In the genomic region with DNA sequence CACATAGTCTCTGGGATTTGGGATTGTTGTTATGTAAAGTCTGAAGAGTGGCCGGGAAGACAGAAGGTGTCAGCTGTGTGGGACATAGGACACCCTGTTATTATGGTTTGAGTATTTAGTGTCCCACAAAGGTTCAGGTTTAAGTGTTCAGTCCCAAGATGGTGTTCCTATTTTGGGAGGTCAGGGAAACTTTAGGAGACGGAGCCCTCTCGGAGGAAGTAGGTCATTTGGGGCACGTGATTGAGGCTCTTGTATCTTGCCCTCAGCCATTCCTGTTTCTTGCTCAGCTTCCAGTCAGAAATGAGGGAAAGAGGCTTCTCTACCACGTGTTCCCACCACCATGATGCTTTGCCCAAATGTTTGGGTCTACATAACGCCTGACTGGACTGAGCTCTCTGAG, we compare ENCODE assay signal across 21 mouse cellular contexts.
A peak's percentile ranks its signal among the peaks of the same experiment; 100 is the strongest.
DNase-seq lines count a peak whose midpoint lies in the region; ATAC-seq and TF ChIP-seq lines count a peak whose summit lies in the region.
"Had no signal": no experiment of that assay in that cellular context is flagged by ENCODE, and none has a peak within 500 bp of the region (broad histone marks: within the 10 kb centered on the region; RNA-seq: fewer than 3 reads in every experiment).

No protein-coding gene starts in this region.

- 93% methylated on average over 6 of the region's 6 CpGs for WGBS in midbrain, embryonic 11.5 days
- WGBS in midbrain, embryonic 14.5 days: 94% methylated on average over 6 of the region's 6 CpGs

- intact Hi-C loops in gastrocnemius, adult 2 months (cut with DNase I): loop anchor here (10.0 kb wide), 1 partner anchor 511 kb away; no protein-coding TSS in a partner anchor
- intact Hi-C loops in gastrocnemius, postnatal 14 days (cut with DNase I; ENCODE audit: low total_unique reads): no loop called here

- H3K27ac ChIP-seq in gastrocnemius, adult 2 months: peak overlapping the region; percentile 89
- H3K27ac ChIP-seq in midbrain, embryonic 11.5 days (ENCODE audit: low read depth, low read length): no peak overlapping the region
- no peak overlapping the region for H3K27ac ChIP-seq in midbrain, embryonic 14.5 days (replicated peaks; ENCODE audit: low read depth, low read length)
- H3K27ac ChIP-seq: embryonic facial prominence, embryonic 13.5 days; embryonic facial prominence, embryonic 15.5 days; forebrain, embryonic 10.5 days; forebrain, embryonic 12.5 days had no signal

- H3K4me1 ChIP-seq in midbrain, embryonic 11.5 days (ENCODE audit: control insufficient read depth, insufficient read depth, low read length): no peaks in the 10 kb centered on the region
- H3K4me1 ChIP-seq in midbrain, embryonic 14.5 days (ENCODE audit: control insufficient read depth, insufficient read depth, low read length): no peaks in the 10 kb centered on the region
- H3K4me1 ChIP-seq: embryonic facial prominence, embryonic 13.5 days; embryonic facial prominence, embryonic 15.5 days; forebrain, embryonic 10.5 days; forebrain, embryonic 12.5 days had no signal

- no peak for TF ChIP-seq CTCF in gastrocnemius, adult 2 months (IDR thresholded peaks at IDR 0.05)

- no peaks in the 10 kb centered on the region for H3K36me3 ChIP-seq in midbrain, embryonic 11.5 days (ENCODE audit: control insufficient read depth, insufficient read depth, low read length)
- H3K36me3 ChIP-seq in midbrain, embryonic 14.5 days (ENCODE audit: control insufficient read depth, insufficient read depth, low read length): no peaks in the 10 kb centered on the region
- H3K36me3 ChIP-seq: embryonic facial prominence, embryonic 13.5 days; embryonic facial prominence, embryonic 15.5 days; forebrain, embryonic 10.5 days; forebrain, embryonic 12.5 days had no signal

- DNase-seq in gastrocnemius, adult 2 months: peak; percentile 53
- DNase-seq in gastrocnemius, postnatal 14 days: no peak
- DNase-seq in midbrain, embryonic 11.5 days (ENCODE audit: low spot score, missing footprints): peak; percentile 26
- no peak for DNase-seq in midbrain, embryonic 14.5 days
- DNase-seq in layer of hippocampus, adult 11-12 months (ENCODE audit: low spot score): no peak
- DNase-seq: adrenal gland, postnatal 10 days; adrenal gland, postnatal 25 days; cerebellum, adult 11 months; cerebellum, adult 18-20 months; cerebellum, adult 8-10 months; cerebellum, adult 9-11 months; cerebellum, postnatal 14 days; cerebellum, postnatal 36 days; embryo, embryonic 11 days had no signal

- no peaks in the 10 kb centered on the region for H3K27me3 ChIP-seq in midbrain, embryonic 11.5 days (ENCODE audit: control insufficient read depth, insufficient read depth, low read length)
- no peaks in the 10 kb centered on the region for H3K27me3 ChIP-seq in midbrain, embryonic 14.5 days (ENCODE audit: control insufficient read depth, insufficient read depth, low read length)
- H3K27me3 ChIP-seq: embryonic facial prominence, embryonic 13.5 days; embryonic facial prominence, embryonic 15.5 days; forebrain, embryonic 12.5 days had no signal

- H3K9me3 ChIP-seq in midbrain, embryonic 11.5 days (ENCODE audit: control insufficient read depth, low read length): no peaks in the 10 kb centered on the region; the same call in 1 of the 2 replicates
- H3K9me3 ChIP-seq in midbrain, embryonic 14.5 days (ENCODE audit: control insufficient read depth, low read length): no peaks in the 10 kb centered on the region
- H3K9me3 ChIP-seq: embryonic facial prominence, embryonic 13.5 days had no signal

- H3K4me2 ChIP-seq in midbrain, embryonic 11.5 days: no peak overlapping the region
- H3K4me2 ChIP-seq in midbrain, embryonic 14.5 days (ENCODE audit: low read length): no peak overlapping the region
- H3K4me2 ChIP-seq: embryonic facial prominence, embryonic 13.5 days; embryonic facial prominence, embryonic 15.5 days; forebrain, embryonic 12.5 days had no signal

- H3K4me3 ChIP-seq in gastrocnemius, adult 2 months: peak overlapping the region; percentile 40
- no peak overlapping the region for H3K4me3 ChIP-seq in midbrain, embryonic 11.5 days (ENCODE audit: low read depth, low read length)
- no peak overlapping the region for H3K4me3 ChIP-seq in midbrain, embryonic 14.5 days (replicated peaks; ENCODE audit: low read depth, low read length)
- H3K4me3 ChIP-seq: embryonic facial prominence, embryonic 13.5 days; embryonic facial prominence, embryonic 15.5 days; erythroblast, embryonic 14.5 days; forebrain, embryonic 10.5 days; forebrain, embryonic 12.5 days had no signal

- no peak overlapping the region for H3K9ac ChIP-seq in midbrain, embryonic 11.5 days (ENCODE audit: low read length)
- H3K9ac ChIP-seq in midbrain, embryonic 14.5 days (replicated peaks; ENCODE audit: low read length): no peak overlapping the region
- H3K9ac ChIP-seq: embryonic facial prominence, embryonic 13.5 days; embryonic facial prominence, embryonic 15.5 days; forebrain, embryonic 12.5 days had no signal

- ATAC-seq in midbrain, embryonic 11.5 days (ENCODE audit: low FRiP score): no peak
- no peak for ATAC-seq in midbrain, embryonic 14.5 days (ENCODE audit: low FRiP score, low TSS enrichment)
- ATAC-seq: forebrain, embryonic 14.5 days; forebrain, embryonic 16.5 days had no signal

Comparison
In these comparisons a context has a peak if more than half of its experiments do, and no peak if none do; other contexts are left out.
1. DNase-seq: peak in gastrocnemius, adult 2 months (single experiment) and midbrain, embryonic 11.5 days (single experiment); none in gastrocnemius, postnatal 14 days (single experiment), midbrain, embryonic 14.5 days (single experiment) and layer of hippocampus, adult 11-12 months (single experiment).